ENCODE assay signal across 8 mouse cellular contexts in genomic region chr11:101009888-101010784, GRCm38 (mm10). TPM values are rescaled to one million over a fixed set of nuclear protein-coding genes. Genes with fewer than 3 reads are reported as not detected.
DNase-seq lines count a peak whose midpoint lies in the region; ATAC-seq lines count a peak whose summit lies in the region.

No protein-coding gene starts in this region.

- DNase-seq in adrenal gland, adult 2 months = peak; percentile 52
- DNase-seq in adrenal gland, postnatal 25 days = no peak
- peak; percentile 48 for DNase-seq in CD4-positive helper T cell, adult 2 months (ENCODE audit: low read depth, low spot score)
- peak; percentile 31 for DNase-seq in cerebellum, adult 9-11 months
- no peak for DNase-seq in limb, embryonic 10.5 days (ENCODE audit: low spot score)
- DNase-seq in midbrain, embryonic 14.5 days = peak; percentile 75
- no peak for DNase-seq in ovary, adult 18-20 months (ENCODE audit: low spot score)

- peak overlapping the region; percentile 86 for H3K9ac ChIP-seq in heart, embryonic 11.5 days (ENCODE audit: low read depth, low read length)
- peak overlapping the region; percentile 83 for H3K9ac ChIP-seq in midbrain, embryonic 14.5 days (replicated peaks; ENCODE audit: low read length)

- peaks cover 15% of the 10 kb centered on the region; the same call in 1 of the 2 replicates for H3K4me1 ChIP-seq in heart, embryonic 11.5 days (ENCODE audit: control insufficient read depth, insufficient read depth, low read length)
- H3K4me1 ChIP-seq in limb, embryonic 10.5 days = peaks cover 16% of the 10 kb centered on the region
- H3K4me1 ChIP-seq in midbrain, embryonic 14.5 days (ENCODE audit: control insufficient read depth, insufficient read depth, low read length) = peaks cover 18% of the 10 kb centered on the region

- peaks cover 9% of the 10 kb centered on the region for H3K36me3 ChIP-seq in heart, embryonic 11.5 days (ENCODE audit: control insufficient read depth, insufficient read depth, low read length)
- H3K36me3 ChIP-seq in limb, embryonic 10.5 days = peaks cover 25% of the 10 kb centered on the region
- H3K36me3 ChIP-seq in midbrain, embryonic 14.5 days (ENCODE audit: control insufficient read depth, insufficient read depth, low read length) = peaks cover 25% of the 10 kb centered on the region

- H3K4me3 ChIP-seq in heart, embryonic 11.5 days (ENCODE audit: low read depth, low read length) = peak overlapping the region; percentile 79
- H3K4me3 ChIP-seq in limb, embryonic 10.5 days = peak overlapping the region; percentile 77
- H3K4me3 ChIP-seq in midbrain, embryonic 14.5 days (replicated peaks; ENCODE audit: low read depth, low read length) = peak overlapping the region; percentile 83

- no peaks in the 10 kb centered on the region for H3K9me3 ChIP-seq in heart, embryonic 11.5 days (replicated peaks; ENCODE audit: control insufficient read depth, low read length)
- no peaks in the 10 kb centered on the region for H3K9me3 ChIP-seq in limb, embryonic 10.5 days (replicated peaks)
- H3K9me3 ChIP-seq in midbrain, embryonic 14.5 days (ENCODE audit: control insufficient read depth, low read length) = no peaks in the 10 kb centered on the region

- ATAC-seq in heart, embryonic 11.5 days (replicated peaks; ENCODE audit: insufficient number of reproducible peaks, low FRiP score, low TSS enrichment) = no peak
- ATAC-seq in midbrain, embryonic 14.5 days (ENCODE audit: low FRiP score, low TSS enrichment) = no peak

- H3K27me3 ChIP-seq in heart, embryonic 11.5 days (ENCODE audit: control insufficient read depth, insufficient read depth, low read length) = no peaks in the 10 kb centered on the region
- H3K27me3 ChIP-seq in limb, embryonic 10.5 days (ENCODE audit: low read depth, poor library complexity, severe bottlenecking) = peaks cover 4% of the 10 kb centered on the region; the same call in 1 of the 2 replicates
- no peaks in the 10 kb centered on the region for H3K27me3 ChIP-seq in midbrain, embryonic 14.5 days (ENCODE audit: control insufficient read depth, insufficient read depth, low read length)

- H3K27ac ChIP-seq in heart, embryonic 11.5 days (ENCODE audit: low read depth, low read length) = peak overlapping the region; percentile 86
- peak overlapping the region; percentile 86 for H3K27ac ChIP-seq in limb, embryonic 10.5 days
- peak overlapping the region; percentile 90 for H3K27ac ChIP-seq in midbrain, embryonic 14.5 days (replicated peaks; ENCODE audit: low read depth, low read length)

- H3K4me2 ChIP-seq in heart, embryonic 11.5 days = peak overlapping the region; percentile 86
- H3K4me2 ChIP-seq in midbrain, embryonic 14.5 days (ENCODE audit: low read length) = peak overlapping the region; percentile 76

- WGBS in heart, embryonic 11.5 days (ENCODE audit: insufficient replicate concordance) = 4% methylated on average over 29 of the region's 29 CpGs
- 17% methylated on average over 29 of the region's 29 CpGs for WGBS in limb, embryonic 10.5 days
- WGBS in midbrain, embryonic 14.5 days = 4% methylated on average over 29 of the region's 29 CpGs

RNA-seq across cellular contexts. Expression of gene Atp6v0a1, which starts 0.9 kb away (rescaled TPM):
- 100 to 1,000 TPM; 116 to 159 TPM for total RNA-seq in adrenal gland, adult 2 months (2021)
- polyA plus RNA-seq in adrenal gland, adult 2 months (2012; rRNA removed) = 77.9 and 98.0 TPM in 2 replicates
- 106 and 144 TPM in 2 replicates for total RNA-seq in adrenal gland, postnatal 25 days (2021)
- polyA plus RNA-seq in heart, embryonic 11.5 days (2014; fragmentation: Nextera tagmentation; extraction: Ambion mirVana) = 57.1 and 62.2 TPM in 2 replicates
- polyA plus RNA-seq in limb, embryonic 10.5 days (2016; fragmentation: Nextera tagmentation; extraction: Ambion mirVana) = 28.1 and 30.2 TPM in 2 replicates
- 115 and 119 TPM in 2 replicates for polyA plus RNA-seq in midbrain, embryonic 14.5 days (2014; fragmentation: Nextera tagmentation; extraction: Ambion mirVana)

RNA-seq across cellular contexts. Expression of gene Cavin1, which starts 39.4 kb away (rescaled TPM):
- total RNA-seq in adrenal gland, adult 2 months (2021) = 100 to 1,000 TPM; 236 to 425 TPM
- polyA plus RNA-seq in adrenal gland, adult 2 months (2012; rRNA removed) = 193 and 219 TPM in 2 replicates
- total RNA-seq in adrenal gland, postnatal 25 days (2021) = 224 and 271 TPM in 2 replicates
- polyA plus RNA-seq in heart, embryonic 11.5 days (2014; fragmentation: Nextera tagmentation; extraction: Ambion mirVana) = 113 and 175 TPM in 2 replicates
- polyA plus RNA-seq in limb, embryonic 10.5 days (2016; fragmentation: Nextera tagmentation; extraction: Ambion mirVana) = 21.9 and 24.6 TPM in 2 replicates
- 8.0 and 16.3 TPM in 2 replicates for polyA plus RNA-seq in midbrain, embryonic 14.5 days (2014; fragmentation: Nextera tagmentation; extraction: Ambion mirVana)

RNA-seq across cellular contexts. Expression of gene Naglu, which starts 59.7 kb away (rescaled TPM):
- 10 to 100 TPM; 38.0 to 42.5 TPM for total RNA-seq in adrenal gland, adult 2 months (2021)
- polyA plus RNA-seq in adrenal gland, adult 2 months (2012; rRNA removed) = 102 and 120 TPM in 2 replicates
- 39.3 and 54.1 TPM in 2 replicates for total RNA-seq in adrenal gland, postnatal 25 days (2021)
- polyA plus RNA-seq in heart, embryonic 11.5 days (2014; fragmentation: Nextera tagmentation; extraction: Ambion mirVana) = 9.6 and 13.1 TPM in 2 replicates
- polyA plus RNA-seq in limb, embryonic 10.5 days (2016; fragmentation: Nextera tagmentation; extraction: Ambion mirVana) = 4.9 and 5.9 TPM in 2 replicates
- 9.5 and 9.8 TPM in 2 replicates for polyA plus RNA-seq in midbrain, embryonic 14.5 days (2014; fragmentation: Nextera tagmentation; extraction: Ambion mirVana)

Comparison
In these comparisons a context has a peak if more than half of its experiments do, and no peak if none do; other contexts are left out.
1. DNase-seq: peak in adrenal gland, adult 2 months (single experiment), CD4-positive helper T cell, adult 2 months (single experiment), cerebellum, adult 9-11 months (single experiment) and midbrain, embryonic 14.5 days (single experiment); none in adrenal gland, postnatal 25 days (single experiment), limb, embryonic 10.5 days (single experiment) and ovary, adult 18-20 months (single experiment).
2. Peak in every context shown above with its lines, with median percentiles within 50 percentile points of each other: H3K27ac ChIP-seq and H3K4me3 ChIP-seq.